Mouse (Mus musculus): ENCODE results near the gene Osbpl7.

Osbpl7 gene

GRCm38 (mm10) chr11:97082977-97083376 lies 32.5 kb downstream of the Osbpl7 start:
- no peak for DNase-seq (ENCODE audit: low read depth, low spot score)

GRCm38 (mm10) chr11:97083401-97084140 lies 33.1 kb downstream of the Osbpl7 start:
- DNase-seq (ENCODE audit: low read depth, low spot score) = no peak

GRCm38 (mm10) chr11:97084821-97085505 lies 34.5 kb downstream of the Osbpl7 start:
- no peak for DNase-seq (ENCODE audit: low read depth, low spot score)

GRCm38 (mm10) chr11:97086365-97086764 lies 35.9 kb downstream of the Osbpl7 start:
- DNase-seq (ENCODE audit: low read depth, low spot score) = no peak

DNA sequence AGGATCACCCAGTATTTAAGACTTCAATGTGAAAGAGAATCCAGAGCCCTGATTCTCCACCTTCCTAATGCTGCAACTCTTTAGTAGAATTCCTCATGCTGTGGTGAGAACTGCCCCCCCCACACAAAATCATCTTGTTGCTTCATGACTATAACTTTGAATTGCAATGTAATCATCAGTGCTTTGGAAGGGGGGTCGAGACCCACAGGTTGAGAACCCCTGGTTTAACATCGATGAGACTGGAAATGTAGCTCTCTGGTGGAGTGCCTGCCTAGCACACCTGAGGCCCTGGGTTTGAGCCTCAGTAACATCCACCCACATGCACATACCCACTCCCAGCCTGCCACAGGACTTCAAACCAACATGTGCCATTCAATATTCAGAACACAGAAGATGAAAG lies 44.2 kb downstream of the Osbpl7 start:
- no peak for DNase-seq (ENCODE audit: low read depth, low spot score)

- DNase-seq (ENCODE audit: low read depth, low spot score) = no peak
These were observed 48.4 kb downstream of the Osbpl7 start for GRCm38 (mm10) chr11:97098791-97099190.

GRCm38 (mm10) chr11:97101722-97102121 lies 51.3 kb downstream of the Osbpl7 start:
- no peak for DNase-seq (ENCODE audit: low read depth, low spot score)

DNA sequence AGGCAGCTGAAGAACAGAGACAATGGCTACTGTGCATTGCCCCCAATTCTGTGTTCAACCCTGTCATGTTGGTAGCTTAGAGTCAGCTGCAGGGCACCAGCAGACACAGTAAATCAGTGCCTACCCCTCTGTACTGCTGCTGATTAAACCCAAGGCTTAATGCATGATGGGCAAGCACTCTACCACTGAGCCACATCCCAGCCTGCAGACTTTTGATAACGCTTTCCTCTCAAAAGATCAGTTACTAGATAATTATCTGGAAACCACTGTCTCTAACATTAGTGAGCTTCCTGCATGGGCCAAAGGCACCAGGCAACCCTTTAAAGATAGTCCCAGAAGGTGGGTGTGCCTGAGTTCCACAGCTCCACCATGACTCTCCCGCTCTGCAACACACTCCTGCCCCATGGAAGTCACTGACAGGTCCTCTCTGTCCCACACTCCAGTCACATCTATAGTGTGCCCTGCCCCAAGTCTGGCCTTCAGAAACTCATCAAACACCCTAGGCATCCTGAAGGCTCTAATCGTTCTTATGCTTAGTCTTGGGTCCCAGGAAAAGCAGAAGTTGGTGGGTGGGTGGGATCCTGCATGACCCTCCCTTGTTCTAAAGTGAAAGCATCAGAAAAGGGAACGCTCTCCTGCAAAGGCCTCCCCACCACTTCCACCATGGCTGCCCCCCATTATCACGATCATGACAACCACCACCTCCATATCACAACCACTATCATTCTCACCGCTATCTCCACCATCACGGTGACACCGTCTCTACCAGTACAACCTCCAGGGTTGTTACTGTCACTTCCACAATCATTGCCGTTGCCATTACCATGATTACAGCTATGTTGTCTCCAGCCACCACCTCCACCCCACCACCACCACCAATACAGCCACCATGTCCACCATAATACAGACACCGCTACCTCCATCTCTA lies 53.0 kb downstream of the Osbpl7 start:
- DNase-seq (ENCODE audit: low read depth, low spot score) = no peak

GRCm38 (mm10) chr11:97104091-97104483 lies 53.7 kb downstream of the Osbpl7 start:
- DNase-seq (ENCODE audit: low read depth, low spot score) = no peak

DNA sequence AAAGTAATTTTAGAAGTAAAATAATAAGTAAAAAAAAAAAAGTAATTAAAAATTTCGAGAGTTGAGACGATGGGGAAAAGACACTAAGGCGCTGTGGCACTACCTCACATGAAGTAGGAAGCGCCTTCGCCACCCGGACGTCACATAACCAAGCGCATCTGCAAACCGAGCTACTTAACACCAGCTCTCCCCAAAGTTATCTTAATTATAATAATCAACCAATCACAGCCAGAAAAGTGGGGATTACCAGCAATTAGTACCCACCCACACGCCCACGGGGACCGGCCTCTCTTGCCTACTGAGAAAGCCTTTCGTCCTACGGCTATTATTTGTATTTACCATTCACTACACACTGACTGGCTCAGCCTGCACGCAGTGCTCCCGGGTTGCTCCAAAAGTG lies 58.5 kb downstream of the Osbpl7 start:
- DNase-seq (ENCODE audit: low read depth, low spot score) = no peak

DNA sequence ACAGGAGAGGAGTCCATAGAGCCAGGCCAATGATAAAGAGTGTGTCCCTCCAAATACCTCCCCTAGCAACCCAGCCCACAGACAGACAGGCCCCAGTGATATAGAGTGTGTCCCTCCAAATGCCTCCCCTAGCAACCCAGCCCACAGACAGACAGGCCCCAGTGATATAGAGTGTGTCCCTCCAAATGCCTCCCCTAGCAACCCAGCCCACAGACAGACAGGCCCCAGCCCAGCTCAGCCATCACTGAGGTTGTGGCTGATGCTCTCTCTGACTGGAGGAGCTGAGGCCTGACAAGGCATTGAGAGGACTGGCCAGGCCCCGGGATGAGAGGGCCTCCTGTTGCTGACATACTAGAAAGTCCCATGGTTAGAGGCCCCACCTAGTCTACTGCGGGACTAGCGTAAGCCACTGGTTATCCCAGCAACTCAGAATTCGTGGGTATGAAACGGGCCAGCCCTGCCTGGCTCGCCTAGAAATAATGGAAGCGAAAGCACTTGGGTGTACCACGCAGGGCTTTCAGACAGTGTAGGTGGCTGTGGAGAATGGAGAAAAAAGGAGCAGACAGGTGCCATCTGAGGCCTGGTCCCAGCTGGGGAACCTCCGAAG lies 62.2 kb downstream of the Osbpl7 start:
- DNase-seq (ENCODE audit: low read depth, low spot score) = no peak

DNA sequence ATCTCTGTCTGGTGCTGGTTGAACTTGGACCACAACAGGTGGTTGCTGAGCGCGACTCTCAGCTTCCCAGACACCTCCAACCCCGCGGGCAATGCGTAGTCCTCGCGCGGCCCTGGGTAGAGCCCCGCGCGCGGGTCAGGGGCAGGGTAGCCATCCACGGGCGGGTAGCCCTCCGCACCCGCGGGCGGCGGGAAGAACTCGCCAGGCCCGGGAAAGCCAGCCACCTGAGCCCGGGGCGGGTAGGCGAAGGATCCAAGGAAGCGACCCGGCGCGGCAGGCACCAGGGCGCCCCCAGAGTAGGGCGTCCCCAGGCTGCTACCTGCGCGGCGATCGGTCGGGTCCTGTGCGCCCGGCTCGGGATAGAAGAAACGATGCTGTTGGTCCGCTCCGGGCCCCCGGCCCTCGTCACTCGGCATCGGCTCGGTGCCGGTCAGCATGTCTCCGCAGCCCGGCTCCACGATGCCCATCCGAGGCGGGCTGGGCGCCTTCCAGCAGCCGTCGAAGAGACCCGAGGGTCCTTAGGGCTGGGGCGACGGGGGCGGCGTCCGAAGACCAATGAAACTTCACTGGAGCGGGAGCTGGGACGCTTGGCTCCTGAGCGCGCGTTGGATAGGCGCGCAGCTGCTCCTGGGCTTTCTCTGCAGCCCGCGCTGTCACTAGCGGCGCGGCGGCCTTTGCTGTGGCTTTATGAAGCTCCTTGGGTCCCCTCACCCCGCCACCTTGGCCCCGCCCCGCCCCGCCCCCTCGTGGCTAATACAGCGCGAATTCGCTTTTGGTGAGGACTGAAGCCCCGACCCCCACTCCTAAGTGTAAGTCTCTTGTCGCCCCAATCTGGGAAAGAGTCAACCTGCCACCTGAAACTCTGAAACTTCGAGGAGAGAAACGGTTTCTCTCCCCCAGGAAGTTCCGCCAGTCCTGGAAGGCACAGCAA lies 64.5 kb downstream of the Osbpl7 start, which contains the start of gene Tbx21:
TSS of gene Tbx21 (minus strand) at position 661 of the 931 bp plus-strand sequence.
- DNase-seq (ENCODE audit: low read depth, low spot score) = no peak

GRCm38 (mm10) chr11:97115797-97116196 lies 65.4 kb downstream of the Osbpl7 start:
- no peak for DNase-seq (ENCODE audit: low read depth, low spot score)
